Mouse (Mus musculus) thymus, adult 2 months (tissue): ENCODE measurements around the gene Mgat2. TPM values are rescaled to one million over a fixed set of nuclear protein-coding genes. Genes with fewer than 3 reads are reported as not detected.

Experiments used
- DNase-seq: peaks from one replicate; pipeline ENCODE4 v3.0.0; 2021
- H3K27ac ChIP-seq: fragments of 200-500 bp; 2 replicates; pipeline ENCODE4 v1.5.1; 2012; ENCODE audit warnings: low read length, control low read depth; ENCODE audit not compliant: control insufficient read depth, insufficient read depth
- H3K27me3 ChIP-seq: fragments of 200-500 bp; 2 replicates; pipeline ENCODE4 v1.6.1; 2012; ENCODE audit warnings: mild to moderate bottlenecking, low read length, moderate library complexity, mixed read lengths; ENCODE audit not compliant: control insufficient read depth, insufficient read depth
- H3K36me3 ChIP-seq: fragments of 200-500 bp; 2 replicates; pipeline ENCODE4 v1.6.1; 2012; ENCODE audit warnings: mild to moderate bottlenecking, low read length, moderate library complexity; ENCODE audit not compliant: control insufficient read depth, insufficient read depth
- H3K4me1 ChIP-seq: fragments of 200-500 bp; replicated peaks from 2 replicates; pipeline ENCODE4 v1.6.1; 2012; ENCODE audit warnings: low read length; ENCODE audit not compliant: control insufficient read depth, insufficient read depth
- H3K4me3 ChIP-seq: fragments of 200-500 bp; 2 replicates; pipeline ENCODE4 v1.5.1; 2012; ENCODE audit warnings: mild to moderate bottlenecking, low read length, control low read depth, moderate library complexity; ENCODE audit not compliant: control insufficient read depth, insufficient read depth
- CTCF ChIP-seq: fragments of 200-500 bp; IDR thresholded peaks from 2 replicates; pipeline ENCODE4 v1.5.1; 2012; ENCODE audit warnings: mild to moderate bottlenecking, control low read depth, low read length, moderate library complexity, borderline replicate concordance; ENCODE audit not compliant: control insufficient read depth, poor library complexity, insufficient read depth; ENCODE audit errors: extremely low read depth
- POLR2A ChIP-seq: fragments of 200-500 bp; IDR thresholded peaks from 2 replicates; pipeline ENCODE4 v1.6.1; 2012; ENCODE audit warnings: mild to moderate bottlenecking, low read length, control low read depth, moderate library complexity; ENCODE audit not compliant: control insufficient read depth, poor library complexity, insufficient read depth; ENCODE audit errors: extremely low read depth
- WGBS: fragments of 180-500 bp; shearing (Covaris S2); methylation state at CpG from one replicate; pipeline ENCODE4 v1.1.7; 2018; 5-methylcytosine and 5-hydroxymethylcytosine counted together
- polyA plus RNA-seq: library from polyadenylated mRNA; depleted of rRNA; stranded (reverse); fragments of >200 nt; gene quantifications from 2 replicates; pipeline ENCODE4 v1.2.3, GENCODE M21; 2012

The Mgat2 gene
- polyA plus RNA-seq, 1 experiment, result 21.8 TPM

GRCm38 (mm10) chr12:69210056-69210979 lies 26.4 kb downstream of the Mgat2 start:
- Histone ChIP-seq H3K36me3 (0 out of 2 replicates have a peak, but pooled peaks cover 3% of the 10 kb centered on the region), H3K4me3 (no peak overlapping the region), H3K4me1 (no peaks in the 10 kb centered on the region), H3K27ac (no peak overlapping the region), H3K27me3 (no peaks in the 10 kb centered on the region)
- TF ChIP-seq POLR2A (no peak), CTCF (no peak)
- DNase-seq, result no peak
- 97% methylated on average over 18 of the region's 18 CpGs for WGBS

GRCm38 (mm10) chr12:69211057-69211456 lies 27.1 kb downstream of the Mgat2 start:
- Histone ChIP-seq H3K36me3 (0 out of 2 replicates have a peak, but pooled peaks cover 3% of the 10 kb centered on the region), H3K4me1 (no peaks in the 10 kb centered on the region), H3K27me3 (no peaks in the 10 kb centered on the region), H3K27ac (no peak overlapping the region), H3K4me3 (no peak overlapping the region)
- DNase-seq, result no peak
- 90% methylated on average over 5 of the region's 5 CpGs for WGBS
- TF ChIP-seq POLR2A, result no peak
- no peak for TF ChIP-seq CTCF

- Histone ChIP-seq H3K27ac (no peak overlapping the region), H3K4me1 (no peaks in the 10 kb centered on the region), H3K36me3 (peaks cover 3% of the 10 kb centered on the region; the same call in 1 of the 2 replicates), H3K27me3 (no peaks in the 10 kb centered on the region), H3K4me3 (no peak overlapping the region)
- TF ChIP-seq POLR2A (no peak), CTCF (no peak)
- WGBS, result 93% methylated on average over 13 of the region's 13 CpGs
- DNase-seq, result no peak
Observed at GRCm38 (mm10) chr12:69213186-69213777, 29.3 kb downstream of the Mgat2 start.

- Histone ChIP-seq H3K27me3 (no peaks in the 10 kb centered on the region), H3K4me1 (no peaks in the 10 kb centered on the region), H3K36me3 (peaks cover 3% of the 10 kb centered on the region; the same call in 1 of the 2 replicates), H3K27ac (no peak overlapping the region), H3K4me3 (no peak overlapping the region)
- WGBS, result 87% methylated on average over 7 of the region's 7 CpGs
- no peak for DNase-seq
- no peak for TF ChIP-seq CTCF
- no peak for TF ChIP-seq POLR2A
Observed at GRCm38 (mm10) chr12:69214393-69214792, 30.4 kb downstream of the Mgat2 start.

GRCm38 (mm10) chr12:69215000-69215785 lies 31.2 kb downstream of the Mgat2 start:
- no peaks in the 10 kb centered on the region for H3K27me3 ChIP-seq
- DNase-seq, result no peak

GRCm38 (mm10) chr12:69216587-69216986 lies 32.6 kb downstream of the Mgat2 start:
- TF ChIP-seq CTCF, result no peak
- no peak for TF ChIP-seq POLR2A
- H3K27me3 ChIP-seq, result no peaks in the 10 kb centered on the region
- no peak overlapping the region for H3K27ac ChIP-seq
- H3K36me3 ChIP-seq, result peaks cover 8% of the 10 kb centered on the region; the same call in 1 of the 2 replicates
- DNase-seq, result no peak
- WGBS, result 95% methylated on average over 7 of the region's 7 CpGs
- no peaks in the 10 kb centered on the region for H3K4me1 ChIP-seq
- H3K4me3 ChIP-seq, result no peak overlapping the region

More at GRCm38 (mm10) chr12:69215000-69215785, 31.2 kb downstream of the Mgat2 start:
- Histone ChIP-seq H3K4me1 (no peaks in the 10 kb centered on the region), H3K4me3 (no peak overlapping the region), H3K27ac (no peak overlapping the region), H3K36me3 (peaks cover 3% of the 10 kb centered on the region; the same call in 1 of the 2 replicates)
- TF ChIP-seq POLR2A (no peak), CTCF (no peak)
- WGBS, result 95% methylated on average over 3 of the region's 3 CpGs
